Mouse (Mus musculus) MEL (cell line): ENCODE results near the gene Fam173b.
"Not testable (repeated sequence)": the region's sequence is repeated elsewhere in the genome, so short reads cannot be mapped to it uniquely, and the experiment has no call there.

Source experiments
- GABPA ChIP-seq: IDR thresholded peaks from 2 replicates; pipeline ENCODE4 v1.6.1; 2012; ENCODE audit warnings: low read depth, mild to moderate bottlenecking, inconsistent platforms, low read length, improper control_type of control experiment, moderate library complexity
- SMC3 ChIP-seq: IDR thresholded peaks from 2 replicates; pipeline ENCODE4 v1.6.1; 2011; ENCODE audit warnings: low read depth, low read length, improper control_type of control experiment

GRCm38 (mm10) chr15:31581086-31581485 lies 20.6 kb upstream of the Fam173b start:
- not testable (repeated sequence) for TF ChIP-seq SMC3, GABPA
